Mouse (Mus musculus) adipocyte (in vitro differentiated cells): ENCODE measurements around the gene Katnbl1.

Experiments
- DNase-seq: peaks from one replicate; pipeline ENCODE4 v3.0.0-alpha.2; 2016; ENCODE audit warnings: low spot score

Gene Katnbl1

DNA sequence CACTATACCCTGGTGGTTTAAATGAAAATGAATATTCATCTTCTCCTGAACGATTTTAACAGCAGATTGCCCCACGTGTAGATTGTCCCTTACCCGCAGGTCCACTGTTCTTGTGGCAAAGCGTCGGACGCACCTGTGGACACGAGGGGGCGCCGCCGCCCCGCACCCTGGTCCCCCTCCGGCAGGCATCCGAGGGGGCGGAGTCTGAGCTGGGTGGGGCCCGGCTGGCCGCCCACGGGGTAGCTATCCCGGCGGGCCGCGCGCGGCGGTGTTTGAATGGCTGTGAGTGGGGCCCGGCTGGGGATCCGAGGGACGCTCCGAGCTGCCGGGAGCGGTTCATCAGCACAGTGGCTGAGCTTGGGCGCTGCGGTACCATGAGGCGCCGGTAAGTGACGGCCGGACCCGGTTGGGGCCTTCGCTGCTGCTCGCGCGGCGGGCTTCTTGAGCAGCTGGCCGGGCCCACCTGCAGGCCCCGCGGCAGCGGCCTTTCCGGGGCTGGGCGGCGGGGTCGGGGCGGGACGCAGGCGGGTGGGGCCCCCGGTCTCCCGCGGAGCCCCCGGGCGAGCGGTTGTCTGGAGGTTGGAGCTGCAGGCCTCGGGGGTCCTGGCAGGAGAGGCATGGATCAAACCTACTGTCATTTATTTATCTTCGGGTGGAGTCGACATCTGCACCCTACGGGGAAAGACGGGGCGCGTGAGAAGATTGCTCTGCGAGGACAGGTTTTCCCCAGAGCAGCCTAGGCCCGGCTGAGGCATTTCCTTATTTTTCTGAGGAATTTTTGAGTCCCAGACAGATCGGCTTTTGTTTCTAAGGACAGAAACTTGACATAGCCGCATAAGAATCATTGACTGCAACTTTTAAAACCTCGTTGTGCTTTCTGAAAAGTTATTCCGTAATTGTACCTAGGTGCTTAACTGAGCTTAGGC lies at the start of gene Katnbl1:
Gene Katnbl1 (plus strand): TSS at position 239 of the 926 bp plus-strand sequence.
- peak; percentile 95 for DNase-seq

DNA sequence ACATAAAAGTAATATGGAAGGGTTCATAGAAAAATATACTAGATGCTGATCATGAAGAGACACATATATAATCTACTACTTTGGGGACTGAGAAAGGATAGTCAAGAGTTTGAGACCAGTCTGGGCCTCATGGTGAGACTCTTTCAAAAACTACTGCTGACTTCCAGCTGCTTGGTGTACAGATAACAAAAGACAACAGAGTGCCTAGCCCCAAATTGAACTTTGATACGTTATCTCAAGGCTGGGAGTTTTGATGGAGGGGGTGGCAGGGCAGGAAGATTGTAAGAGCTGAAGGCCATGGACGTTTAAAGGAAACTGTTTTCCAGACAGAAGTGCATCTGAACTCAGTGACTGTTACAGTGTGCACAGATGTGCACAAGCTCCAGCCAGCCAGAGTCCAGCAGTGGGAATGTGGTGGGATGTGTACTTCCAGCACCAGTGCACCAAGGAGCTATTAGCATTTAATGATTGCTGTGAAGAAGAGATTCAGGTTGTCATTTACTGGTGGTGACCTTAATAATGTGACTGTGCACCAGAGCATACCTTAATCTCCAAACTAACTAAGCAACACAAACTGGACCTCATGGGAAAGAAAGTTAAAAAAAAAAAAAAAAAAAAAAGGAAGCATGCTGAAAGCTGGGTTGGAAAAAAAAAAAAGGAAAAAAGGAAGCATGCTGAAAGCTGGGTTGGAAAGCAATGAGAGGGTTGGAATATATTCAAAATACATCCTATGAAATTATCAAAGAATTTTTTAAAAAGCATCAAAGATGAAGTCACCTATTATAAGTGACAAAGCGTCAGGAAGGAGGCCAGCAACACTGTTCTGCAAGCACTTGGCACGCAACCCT lies 46.7 kb upstream of the Katnbl1 start:
- DNase-seq: no peak

DNA sequence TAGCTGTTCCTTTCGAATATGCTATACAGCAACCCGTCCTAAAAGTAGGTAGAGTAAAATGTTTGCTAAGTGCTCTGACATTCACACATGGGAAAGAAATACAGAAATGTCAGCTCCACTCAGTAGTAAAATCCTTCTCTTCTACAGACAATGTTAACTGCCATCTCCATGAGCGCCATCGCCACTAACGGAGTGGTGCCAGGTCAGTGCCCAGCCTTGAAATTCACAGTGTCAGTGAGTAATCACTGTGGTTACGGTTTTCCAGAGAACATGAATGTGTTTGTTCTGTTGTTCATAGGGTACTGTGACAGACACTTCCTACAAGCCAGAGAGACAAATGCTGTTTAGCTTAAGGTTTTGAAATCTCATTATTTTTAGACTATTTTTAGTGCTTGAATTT lies 41.8 kb upstream of the Katnbl1 start:
- no peak for DNase-seq

DNA sequence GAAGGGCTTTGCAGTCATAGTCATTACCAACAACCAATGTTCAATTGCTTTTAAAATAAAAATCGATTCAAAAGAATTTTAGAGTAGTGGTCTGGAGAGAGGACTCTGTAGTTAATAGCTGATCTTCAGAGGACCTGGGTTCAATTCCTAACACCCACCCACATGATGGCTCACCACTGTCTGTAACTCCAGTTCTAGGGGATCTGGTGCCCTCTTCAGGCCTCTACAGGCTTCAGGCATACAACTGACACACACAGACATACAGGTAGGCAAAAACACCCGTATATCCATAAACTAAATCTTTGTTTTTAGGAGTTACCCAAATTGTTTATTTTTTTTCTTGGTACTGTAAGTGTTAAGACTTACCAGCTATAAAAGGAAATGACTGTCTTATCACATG lies 39.3 kb upstream of the Katnbl1 start:
- no peak for DNase-seq

DNA sequence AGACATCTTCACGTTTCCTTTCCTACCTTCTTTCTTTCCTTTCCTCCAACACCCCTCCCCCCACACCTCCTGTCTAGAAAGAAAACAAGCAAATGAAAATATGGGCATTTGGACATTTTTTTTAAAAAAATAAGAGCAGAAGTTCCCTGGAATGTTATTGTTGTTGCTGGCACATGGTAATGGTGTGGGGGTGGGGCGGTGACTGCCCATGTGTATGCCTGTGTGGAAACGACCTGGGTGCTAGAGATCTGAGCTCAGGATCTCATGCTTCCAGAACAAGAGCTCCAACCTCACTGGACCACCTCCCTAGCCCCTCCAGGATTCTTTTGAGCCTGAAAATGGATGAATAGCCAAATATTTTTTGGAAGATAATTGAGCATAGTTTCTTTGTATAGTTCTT lies 37.9 kb upstream of the Katnbl1 start:
- peak; percentile 83 for DNase-seq

DNA sequence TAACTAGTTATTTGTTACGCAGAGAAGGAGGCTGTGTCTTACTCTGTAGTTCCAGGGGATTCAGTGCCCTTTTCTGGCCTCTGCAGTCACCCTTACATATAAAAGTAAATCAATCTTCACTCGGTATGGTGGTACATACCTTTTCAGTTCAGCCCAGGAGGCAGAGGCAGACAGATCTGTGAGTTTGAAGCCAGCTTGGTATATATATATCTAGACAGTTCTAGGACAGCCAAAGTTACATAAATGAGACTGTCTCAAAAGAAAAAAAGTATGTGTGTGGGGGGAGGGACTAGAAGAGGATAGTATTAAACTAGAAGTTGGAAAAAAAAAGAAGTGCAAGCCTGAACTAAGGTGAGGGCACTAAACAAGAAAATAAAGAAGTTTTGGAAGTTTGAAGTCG lies 30.8 kb upstream of the Katnbl1 start:
- no peak for DNase-seq

DNA sequence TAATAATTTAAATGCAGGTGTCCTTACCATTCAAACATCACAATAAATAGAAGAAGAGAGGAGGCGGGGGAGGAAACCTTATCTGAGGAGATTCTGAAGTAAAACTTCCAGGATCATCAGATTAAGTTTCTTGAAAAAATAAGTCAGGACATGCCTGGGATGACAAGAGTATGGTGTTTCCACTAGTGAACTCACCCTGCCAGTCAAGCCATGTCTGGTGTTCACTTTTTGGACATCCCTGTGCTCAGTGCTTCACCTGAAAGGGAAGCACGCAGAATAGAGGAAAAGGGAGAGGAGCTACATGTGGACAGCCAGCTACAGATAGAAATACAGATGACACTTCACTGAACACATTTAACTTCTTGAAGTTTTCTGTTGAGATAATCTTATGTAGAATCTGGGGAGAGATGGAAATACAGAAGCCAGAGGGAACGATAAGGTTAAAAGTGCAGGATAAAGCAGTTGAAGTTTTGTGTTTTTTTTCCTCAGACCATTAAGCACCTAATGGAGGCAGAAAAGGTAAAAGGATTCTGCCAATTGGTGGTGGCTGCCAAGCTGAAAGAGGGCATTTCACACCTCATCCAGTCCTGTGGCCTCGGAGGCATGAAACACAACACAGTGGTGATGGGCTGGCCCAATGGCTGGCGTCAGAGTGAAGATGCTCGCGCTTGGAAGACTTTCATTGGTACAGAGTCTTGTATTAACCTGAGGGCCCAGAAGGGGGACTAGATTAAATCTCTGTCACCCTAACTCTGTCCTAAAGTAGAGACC lies 25.1 kb upstream of the Katnbl1 start:
- DNase-seq: no peak

DNA sequence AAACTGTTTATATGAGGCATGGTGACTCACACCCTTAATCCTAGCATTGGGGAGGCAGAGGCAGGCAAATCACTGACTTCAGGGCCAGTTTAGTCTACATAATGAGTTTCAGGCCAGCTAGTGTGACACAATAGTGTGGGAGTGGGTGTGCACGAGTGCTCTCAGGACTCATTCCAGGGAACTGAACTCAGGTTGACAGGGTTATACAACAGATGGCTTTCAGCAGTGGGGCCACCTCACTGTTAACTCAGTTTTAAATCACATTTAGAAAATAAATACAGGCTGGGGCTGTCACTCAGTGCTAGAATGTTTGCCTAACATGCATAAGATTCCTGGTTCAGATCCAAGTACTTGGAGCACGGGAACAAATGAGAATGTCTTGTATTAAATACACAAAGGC lies 19.4 kb upstream of the Katnbl1 start:
- DNase-seq: peak; percentile 51

DNA sequence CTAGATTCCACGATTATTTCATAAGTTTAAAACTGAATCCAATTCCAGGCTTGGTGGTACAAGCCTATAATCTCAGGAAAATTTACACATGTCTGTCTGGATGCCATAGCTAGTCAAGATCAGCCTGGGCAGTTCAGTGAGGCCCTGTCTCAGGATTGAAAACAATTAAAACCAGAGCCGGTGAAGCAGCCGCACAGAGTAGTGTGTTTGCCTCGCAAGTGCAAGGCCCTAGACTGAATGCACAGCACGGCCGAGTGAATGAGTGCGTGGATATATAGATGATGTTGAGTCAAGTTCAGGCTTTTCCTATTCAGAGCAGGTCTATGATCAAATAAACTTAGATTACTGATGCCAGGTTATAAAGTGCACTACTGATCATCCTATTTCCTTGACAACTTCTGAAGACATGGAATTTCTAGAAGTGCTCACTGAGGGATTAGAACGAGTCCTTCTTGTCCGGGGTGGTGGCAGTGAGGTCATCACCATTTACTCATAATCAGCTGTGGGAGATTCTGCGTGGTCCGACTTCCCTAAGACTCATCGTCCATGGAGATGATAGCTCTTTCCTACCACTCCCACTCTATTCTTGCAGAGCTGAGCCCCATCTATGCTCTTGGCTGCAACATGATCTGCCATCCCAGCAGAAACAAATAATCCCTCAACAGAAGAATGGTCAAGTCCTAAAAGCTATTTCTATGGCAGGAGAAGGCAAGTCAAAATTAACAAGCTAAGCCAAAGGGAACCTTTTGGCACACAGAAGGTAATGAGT lies 18.8 kb upstream of the Katnbl1 start:
- DNase-seq: no peak

DNA sequence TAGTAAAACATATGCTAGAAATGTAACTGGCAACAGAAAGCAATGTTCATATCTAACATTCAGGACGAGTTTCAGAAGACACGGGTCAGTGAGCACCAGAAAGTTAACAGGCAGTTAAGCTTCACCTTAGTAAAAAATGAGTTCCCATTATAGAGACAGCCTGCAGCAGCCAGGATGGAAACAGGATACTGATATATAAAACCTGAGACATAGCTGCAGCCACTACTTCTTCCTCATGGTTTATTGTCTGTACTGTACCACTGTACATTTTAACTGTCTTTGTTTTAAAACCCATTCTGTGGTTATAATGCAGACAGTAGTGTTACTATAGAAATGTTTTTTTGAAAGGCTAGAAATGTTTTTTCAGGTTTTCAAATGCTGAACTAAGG lies 18.2 kb upstream of the Katnbl1 start:
- no peak for DNase-seq

DNA sequence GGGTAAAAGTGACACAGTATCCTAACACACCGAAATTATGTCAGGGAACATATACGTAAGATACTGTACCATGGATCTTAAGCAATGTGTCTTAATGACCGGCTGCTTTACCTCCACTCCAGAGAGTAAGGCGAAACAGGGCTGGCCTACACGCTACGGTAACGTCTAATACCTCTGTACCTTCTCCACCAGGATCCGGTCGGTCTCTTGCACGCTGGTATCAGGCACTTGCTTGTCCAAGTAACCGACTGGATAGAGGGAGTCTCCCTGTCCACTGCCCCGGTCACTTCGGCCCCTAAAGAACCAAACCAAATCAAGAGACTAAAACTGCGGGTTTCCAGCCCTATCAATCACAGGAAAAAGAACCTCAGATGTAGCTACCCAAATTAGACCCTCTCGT lies 11.8 kb upstream of the Katnbl1 start:
- DNase-seq: peak; percentile 34

DNA sequence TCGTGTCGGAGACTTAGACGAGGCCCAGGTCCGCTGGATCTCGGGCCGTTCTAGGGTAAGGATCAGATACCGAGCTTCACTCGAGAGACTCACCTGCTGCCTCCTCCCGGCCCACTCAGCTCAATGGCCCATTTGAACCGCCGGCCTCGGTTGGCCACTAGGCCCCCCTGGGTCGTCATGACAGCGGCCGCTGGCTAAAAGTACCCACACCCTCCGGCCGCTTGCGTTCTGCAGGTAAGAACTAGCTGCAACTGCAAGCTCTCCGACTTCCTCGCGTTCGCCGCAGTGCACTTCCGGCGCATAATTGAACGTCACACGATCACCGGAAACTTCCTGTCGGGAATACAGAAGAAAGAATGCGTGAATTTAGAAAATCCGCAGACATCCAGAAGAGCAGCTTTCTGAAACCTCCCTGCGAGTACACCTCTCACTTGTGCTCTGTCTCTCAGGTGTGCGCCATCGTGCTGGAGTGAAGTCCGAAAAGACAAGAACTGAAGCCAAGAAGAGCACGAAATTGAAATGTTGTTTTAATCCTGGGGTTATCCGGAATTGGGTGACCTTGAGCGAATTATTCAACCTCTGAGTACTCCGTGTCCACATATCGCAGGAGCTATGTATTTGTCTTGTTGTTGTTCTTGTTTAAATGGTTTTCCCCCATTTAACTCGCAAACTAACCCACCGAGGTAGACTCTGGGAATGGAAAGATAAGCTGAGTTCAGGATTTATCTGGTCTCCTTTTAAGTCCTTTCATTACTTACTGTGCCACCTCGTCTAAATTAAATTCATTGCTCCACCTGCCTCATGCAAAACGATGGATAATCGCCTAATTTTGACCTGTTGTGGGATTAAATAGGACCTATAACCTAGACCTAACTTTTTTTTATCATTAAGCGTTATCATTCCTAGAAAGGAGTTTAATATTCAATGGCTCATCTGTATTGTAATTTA lies 11.0 kb upstream of the Katnbl1 start, which contains the start of gene Emc4:
Gene Emc4 (minus strand): TSS at position 302 of the 948 bp plus-strand sequence.
- DNase-seq: peak; percentile 95

DNA sequence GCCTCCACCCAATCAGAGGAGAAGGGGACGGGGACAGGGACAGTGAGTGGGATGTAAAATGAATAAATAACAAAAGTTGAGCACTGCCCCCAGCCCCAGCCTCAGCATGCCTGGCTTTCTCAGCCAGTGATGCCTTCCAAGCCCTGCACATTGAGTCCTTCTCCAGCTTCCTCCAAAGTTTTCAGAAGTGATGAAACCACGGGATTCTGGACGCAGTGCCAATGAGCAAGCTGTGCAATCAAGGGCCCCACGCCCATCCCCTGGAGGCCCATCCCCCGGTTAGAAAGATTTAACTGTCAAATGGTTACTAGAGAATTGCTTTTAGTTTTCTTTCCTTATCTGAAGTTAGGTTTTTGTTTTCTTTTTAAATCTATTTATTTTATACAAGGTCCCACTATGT lies 9.1 kb upstream of the Katnbl1 start:
- peak; percentile 85 for DNase-seq

DNA sequence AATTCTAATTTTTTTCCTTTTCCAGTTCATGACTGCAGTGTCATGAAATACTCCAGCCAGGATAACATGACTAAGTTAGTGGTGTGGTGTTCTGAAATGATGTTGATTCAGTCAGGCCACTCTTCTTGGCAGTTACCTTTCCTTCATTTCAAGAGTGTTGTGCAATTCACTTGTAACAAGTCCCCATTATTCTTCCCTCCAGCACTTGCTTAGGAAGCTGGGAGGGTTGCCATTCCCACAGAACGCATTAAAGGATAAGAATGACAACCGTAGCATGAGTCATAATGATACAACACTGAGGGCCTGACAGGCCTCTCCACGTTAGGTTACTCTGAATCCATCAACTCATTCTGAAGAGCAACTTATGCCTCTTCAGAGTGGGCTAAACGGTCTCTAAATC lies 5.9 kb upstream of the Katnbl1 start:
- DNase-seq: peak; percentile 70

DNA sequence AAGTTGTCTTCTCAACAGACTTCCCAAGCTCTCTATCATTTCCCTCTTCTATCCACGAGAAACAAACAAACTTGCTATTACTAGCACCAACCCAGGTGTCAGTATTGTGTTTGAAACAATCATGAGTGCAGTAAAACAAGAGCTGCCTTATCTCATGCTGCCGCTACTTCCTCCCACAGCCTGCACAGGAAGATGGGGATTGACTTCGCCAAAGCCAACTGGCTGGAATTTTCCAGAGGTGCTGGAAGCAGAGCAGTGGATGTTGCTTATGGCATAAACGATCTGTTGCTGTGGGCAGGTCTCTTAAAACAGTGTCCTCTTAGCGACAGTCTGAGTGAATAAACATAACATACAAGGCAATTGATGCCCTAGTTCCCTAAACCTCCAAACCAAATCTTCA lies 4.4 kb upstream of the Katnbl1 start:
- DNase-seq: no peak

DNA sequence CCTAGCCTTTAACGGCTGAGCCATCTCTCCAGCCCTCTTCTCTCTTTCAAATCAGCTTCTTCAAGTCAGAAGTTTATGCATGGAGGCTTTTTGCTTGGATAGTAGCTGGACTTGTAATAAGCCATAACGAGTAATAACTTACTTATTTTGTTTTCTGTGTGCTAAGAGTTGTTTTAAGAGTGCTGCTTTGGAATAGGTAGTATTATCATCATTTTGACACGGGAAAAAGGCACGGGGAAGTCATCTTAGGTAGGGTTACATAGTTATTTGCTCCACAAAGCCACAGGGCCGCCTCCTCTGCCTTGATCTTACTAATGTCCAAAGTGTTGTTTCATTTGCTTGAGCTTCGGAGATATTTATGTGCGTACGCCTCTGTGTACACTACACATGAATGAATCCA lies 1.1 kb downstream of the Katnbl1 start:
- peak; percentile 33 for DNase-seq

DNA sequence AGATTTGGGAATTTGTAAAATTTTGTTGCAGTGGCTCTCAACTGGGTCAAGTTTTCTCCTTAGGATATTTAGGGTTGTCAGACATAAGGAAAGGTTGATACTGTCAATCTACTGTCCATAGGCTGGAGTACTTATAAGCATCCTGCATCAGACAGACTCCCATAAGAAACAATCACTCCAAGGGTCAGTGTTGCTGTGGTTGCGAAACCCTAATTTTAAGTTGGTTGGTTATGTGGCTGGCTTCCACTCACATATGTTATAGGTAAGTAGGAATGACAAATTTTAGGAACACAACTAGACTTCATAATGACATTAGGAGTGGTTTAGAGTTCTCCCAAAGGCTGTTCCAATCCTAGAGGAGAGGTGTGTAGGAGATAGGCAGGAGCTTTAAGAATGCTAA lies 2.2 kb downstream of the Katnbl1 start:
- DNase-seq: no peak

DNA sequence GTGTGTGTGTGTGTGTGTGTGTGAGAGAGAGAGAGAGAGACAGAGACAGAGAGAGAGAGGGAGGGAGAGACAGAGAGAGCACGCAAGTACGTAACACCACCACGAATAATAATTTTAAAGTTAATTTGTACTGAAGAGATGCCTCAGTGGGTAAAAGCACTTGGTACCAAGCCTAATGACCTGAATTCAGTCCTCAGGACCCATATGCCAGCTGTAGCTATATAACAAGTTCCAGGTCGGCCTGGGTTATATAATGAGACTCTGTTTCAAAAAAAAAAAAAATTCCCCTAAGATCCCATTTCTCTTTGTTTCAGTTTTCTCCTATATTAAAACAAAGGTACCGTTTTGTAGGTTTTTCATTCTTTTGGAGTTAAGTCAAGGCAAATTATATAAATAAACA lies 11.8 kb downstream of the Katnbl1 start:
- no peak for DNase-seq

DNA sequence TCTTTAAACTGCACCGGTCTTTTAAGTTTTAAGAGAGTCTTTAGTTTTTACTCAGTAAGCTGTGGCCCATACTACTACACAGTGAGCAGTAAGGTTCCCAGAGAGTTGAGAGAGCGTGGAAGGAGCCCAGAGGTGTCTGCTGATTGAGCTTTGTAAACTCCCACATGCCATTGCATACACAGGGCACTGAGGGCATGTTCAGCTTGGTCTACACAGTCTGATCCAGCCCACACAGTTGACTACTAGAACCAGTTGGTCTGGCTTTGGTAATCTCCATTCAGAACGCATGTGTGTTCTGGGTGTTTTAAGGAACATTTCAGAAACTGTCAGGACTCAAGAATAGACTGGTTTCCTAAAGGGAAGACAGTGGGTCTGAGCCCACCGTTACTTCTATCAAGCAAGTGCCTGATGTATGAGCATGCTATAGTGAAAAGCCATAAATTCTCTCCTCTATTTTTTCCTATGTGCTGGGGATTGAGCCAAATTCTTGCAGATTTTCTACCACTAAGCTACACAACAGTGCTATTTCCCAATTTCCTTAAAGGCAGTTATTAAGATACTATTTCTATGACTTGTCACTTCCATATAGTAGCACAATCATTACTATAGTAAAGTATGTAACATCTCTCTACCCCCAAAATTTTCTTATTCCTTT lies 12.5 kb downstream of the Katnbl1 start:
- peak; percentile 53 for DNase-seq

DNA sequence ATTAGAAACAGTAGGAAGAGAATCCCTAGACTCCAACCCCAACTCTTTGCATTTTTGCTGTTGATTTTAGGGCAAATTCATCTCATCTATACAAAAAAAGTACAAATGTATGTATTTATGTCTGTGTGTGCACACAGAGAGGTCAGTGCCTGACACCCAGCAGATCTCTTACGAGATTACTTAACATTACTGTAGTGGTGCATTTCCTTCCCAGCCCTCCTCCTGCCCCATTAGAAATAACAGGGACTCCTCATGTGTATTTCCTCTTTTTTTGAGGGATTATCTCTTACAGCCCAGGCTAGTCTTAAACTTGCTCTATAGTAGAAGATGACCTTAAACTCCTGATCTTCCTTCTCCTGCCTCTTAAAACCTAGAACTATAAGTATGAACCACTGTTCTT lies 13.7 kb downstream of the Katnbl1 start:
- no peak for DNase-seq
